Mouse (Mus musculus): Measurements from ENCODE around the gene Pparg. TPM values are rescaled to one million over a fixed set of nuclear protein-coding genes. Genes with fewer than 3 reads are reported as not detected.

Pparg gene
- polyA plus RNA-seq, 1 experiment from 2014 or later, result 13.9 TPM

GRCm38 (mm10) chr6:115524449-115524990 is 163.8 kb downstream of the Pparg start:
- no peak overlapping the region for H3K4me3 ChIP-seq (ENCODE audit: low read length)
- peaks cover 20% of the 10 kb centered on the region for H3K4me1 ChIP-seq (ENCODE audit: control insufficient read depth, insufficient read depth, low read length)
- no peak for ATAC-seq
- H3K27ac ChIP-seq (ENCODE audit: low read length), result no peak overlapping the region
- H3K36me3 ChIP-seq (ENCODE audit: control insufficient read depth, insufficient read depth, low read length), result no peaks in the 10 kb centered on the region
- no peak overlapping the region for H3K4me2 ChIP-seq (ENCODE audit: low read depth, low read length)
- H3K27me3 ChIP-seq (replicated peaks; ENCODE audit: control insufficient read depth, insufficient read depth, low read length), result no peaks in the 10 kb centered on the region
- no peaks in the 10 kb centered on the region for H3K9me3 ChIP-seq (ENCODE audit: control insufficient read depth, low read length)
- H3K9ac ChIP-seq (ENCODE audit: low read depth, low read length), result no peak overlapping the region
- 65% methylated on average over 9 of the region's 9 CpGs for WGBS

GRCm38 (mm10) chr6:115527418-115527817 is 166.7 kb downstream of the Pparg start:
- Histone ChIP-seq H3K27me3 (replicated peaks; ENCODE audit: control insufficient read depth, insufficient read depth, low read length) (no peaks in the 10 kb centered on the region), H3K4me2 (ENCODE audit: low read depth, low read length) (no peak overlapping the region), H3K4me1 (ENCODE audit: control insufficient read depth, insufficient read depth, low read length) (peaks cover 14% of the 10 kb centered on the region), H3K27ac (ENCODE audit: low read length) (no peak overlapping the region), H3K9me3 (ENCODE audit: control insufficient read depth, low read length) (no peaks in the 10 kb centered on the region), H3K36me3 (ENCODE audit: control insufficient read depth, insufficient read depth, low read length) (no peaks in the 10 kb centered on the region), H3K9ac (ENCODE audit: low read depth, low read length) (no peak overlapping the region), H3K4me3 (ENCODE audit: low read length) (no peak overlapping the region)
- no peak for ATAC-seq
- WGBS, result 78% methylated on average over 3 of the region's 3 CpGs

- H3K9me3 ChIP-seq (ENCODE audit: control insufficient read depth, low read length), result no peaks in the 10 kb centered on the region
- H3K4me2 ChIP-seq (ENCODE audit: low read depth, low read length), result no peak overlapping the region
- 88% methylated on average over 4 of the region's 4 CpGs for WGBS
- no peaks in the 10 kb centered on the region for H3K36me3 ChIP-seq (ENCODE audit: control insufficient read depth, insufficient read depth, low read length)
- H3K9ac ChIP-seq (ENCODE audit: low read depth, low read length), result no peak overlapping the region
- H3K27ac ChIP-seq (ENCODE audit: low read length), result no peak overlapping the region
- H3K4me3 ChIP-seq (ENCODE audit: low read length), result no peak overlapping the region
- H3K4me1 ChIP-seq (ENCODE audit: control insufficient read depth, insufficient read depth, low read length), result peaks cover 11% of the 10 kb centered on the region
- H3K27me3 ChIP-seq (replicated peaks; ENCODE audit: control insufficient read depth, insufficient read depth, low read length), result no peaks in the 10 kb centered on the region
- ATAC-seq, result no peak
These were observed 167.6 kb downstream of the Pparg start for GRCm38 (mm10) chr6:115528372-115528771.

GRCm38 (mm10) chr6:115534617-115535016 is 173.9 kb downstream of the Pparg start:
- H3K9me3 ChIP-seq (ENCODE audit: control insufficient read depth, low read length), result no peaks in the 10 kb centered on the region
- no peak for ATAC-seq
- H3K27ac ChIP-seq (ENCODE audit: low read length), result no peak overlapping the region
- H3K4me1 ChIP-seq (ENCODE audit: control insufficient read depth, insufficient read depth, low read length), result 0 out of 2 replicates have a peak, but pooled peaks cover 3% of the 10 kb centered on the region
- 56% methylated on average over 7 of the region's 7 CpGs for WGBS
- no peaks in the 10 kb centered on the region for H3K27me3 ChIP-seq (replicated peaks; ENCODE audit: control insufficient read depth, insufficient read depth, low read length)
- no peak overlapping the region for H3K4me2 ChIP-seq (ENCODE audit: low read depth, low read length)
- H3K9ac ChIP-seq (ENCODE audit: low read depth, low read length), result no peak overlapping the region
- H3K4me3 ChIP-seq (ENCODE audit: low read length), result no peak overlapping the region
- no peaks in the 10 kb centered on the region for H3K36me3 ChIP-seq (ENCODE audit: control insufficient read depth, insufficient read depth, low read length)

- Histone ChIP-seq H3K27ac (ENCODE audit: low read length) (no peak overlapping the region), H3K4me2 (ENCODE audit: low read depth, low read length) (no peak overlapping the region), H3K36me3 (ENCODE audit: control insufficient read depth, insufficient read depth, low read length) (no peaks in the 10 kb centered on the region), H3K27me3 (replicated peaks; ENCODE audit: control insufficient read depth, insufficient read depth, low read length) (no peaks in the 10 kb centered on the region), H3K9ac (ENCODE audit: low read depth, low read length) (no peak overlapping the region), H3K4me1 (ENCODE audit: control insufficient read depth, insufficient read depth, low read length) (0 out of 2 replicates have a peak, but pooled peaks cover 3% of the 10 kb centered on the region), H3K9me3 (ENCODE audit: control insufficient read depth, low read length) (no peaks in the 10 kb centered on the region), H3K4me3 (ENCODE audit: low read length) (no peak overlapping the region)
- no peak for ATAC-seq
- 81% methylated on average over 4 of the region's 4 CpGs for WGBS
These were observed 175.4 kb downstream of the Pparg start for GRCm38 (mm10) chr6:115536169-115536568.

- H3K27me3 ChIP-seq (replicated peaks; ENCODE audit: control insufficient read depth, insufficient read depth, low read length), result no peaks in the 10 kb centered on the region
- peak overlapping the region; percentile 63 for H3K9ac ChIP-seq (ENCODE audit: low read depth, low read length)
- peak overlapping the region; percentile 49 for H3K4me2 ChIP-seq (ENCODE audit: low read depth, low read length)
- ATAC-seq, result peak; percentile 91
- H3K36me3 ChIP-seq (ENCODE audit: control insufficient read depth, insufficient read depth, low read length), result no peaks in the 10 kb centered on the region
- no peaks in the 10 kb centered on the region for H3K9me3 ChIP-seq (ENCODE audit: control insufficient read depth, low read length)
- H3K4me1 ChIP-seq (ENCODE audit: control insufficient read depth, insufficient read depth, low read length), result peaks cover 9% of the 10 kb centered on the region; the same call in 1 of the 2 replicates
- 15% methylated on average over 26 of the region's 26 CpGs for WGBS
- H3K4me3 ChIP-seq (ENCODE audit: low read length), result peak overlapping the region; percentile 21; the same call in 1 of the 2 replicates
- peak overlapping the region; percentile 56 for H3K27ac ChIP-seq (ENCODE audit: low read length)
These were observed 178.1 kb downstream of the Pparg start for GRCm38 (mm10) chr6:115538645-115539429.

Other genes with a start within 250 kb of the Pparg start
- gene Syn2, start 226.0 kb upstream of the Pparg start, polyA plus RNA-seq (2015; fragmentation: Nextera tagmentation; extraction: Ambion mirVana), result 0.89 and 1.9 TPM in 2 replicates
- not detected in 2 replicates for gene Gm17482, start 133.6 kb upstream of the Pparg start, polyA plus RNA-seq (2015; fragmentation: Nextera tagmentation; extraction: Ambion mirVana)
- gene Timp4, start 108.7 kb upstream of the Pparg start, polyA plus RNA-seq (2015; fragmentation: Nextera tagmentation; extraction: Ambion mirVana), result 0.33 and 0.55 TPM in 2 replicates
- gene Tsen2, start 183.7 kb downstream of the Pparg start, polyA plus RNA-seq (2015; fragmentation: Nextera tagmentation; extraction: Ambion mirVana), result 22.6 and 25.5 TPM in 2 replicates
- 51.3 and 56.2 TPM in 2 replicates for gene Mkrn2os, start 231.6 kb downstream of the Pparg start, polyA plus RNA-seq (2015; fragmentation: Nextera tagmentation; extraction: Ambion mirVana)
- 25.6 and 25.9 TPM in 2 replicates for gene Mkrn2, start 241.0 kb downstream of the Pparg start, polyA plus RNA-seq (2015; fragmentation: Nextera tagmentation; extraction: Ambion mirVana)